Mouse (Mus musculus) heart, adult 8-10 months (tissue): ENCODE results near the gene Lman1l. TPM values are rescaled to one million over a fixed set of nuclear protein-coding genes. Genes with fewer than 3 reads are reported as not detected.
A peak's percentile ranks its signal among the peaks of the same experiment; 100 is the strongest.

Source experiments
- DNase-seq: peaks from one replicate; pipeline ENCODE4 v3.0.0; 2022; ENCODE audit warnings: low spot score
- total RNA-seq, 4 experiments: library from RNA; stranded (reverse); gene quantifications; 2 replicates each; pipeline ENCODE4 v1.2.4; 2022

Gene Lman1l
- total RNA-seq, result under 1 TPM in 3 of 4 experiments, not detected in 1; 0.16 to 0.32 (median 0.22) TPM

DNA sequence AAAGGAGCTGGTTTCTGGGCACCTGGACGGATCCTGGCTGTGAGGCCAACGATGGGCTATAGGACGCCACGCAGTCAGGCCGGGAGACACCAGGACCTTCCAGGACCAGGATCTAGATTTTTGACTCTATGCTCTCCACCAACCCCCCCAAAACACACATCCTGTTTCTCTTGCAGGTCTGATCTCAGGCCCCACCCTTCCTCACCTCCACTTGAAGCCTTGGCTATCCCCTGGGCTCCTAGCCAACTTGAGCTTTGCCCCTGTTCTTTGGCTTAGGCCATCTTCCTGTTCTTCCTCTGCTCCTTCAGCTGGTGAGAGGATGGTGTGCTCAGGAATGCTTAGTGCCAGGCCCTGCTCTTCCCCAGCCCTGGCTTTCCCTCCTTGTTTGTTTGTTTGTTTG lies at the start of gene Lman1l:
Gene Lman1l (minus strand): TSS at position 101 of the 400 bp plus-strand sequence.
- no peak for DNase-seq

DNA sequence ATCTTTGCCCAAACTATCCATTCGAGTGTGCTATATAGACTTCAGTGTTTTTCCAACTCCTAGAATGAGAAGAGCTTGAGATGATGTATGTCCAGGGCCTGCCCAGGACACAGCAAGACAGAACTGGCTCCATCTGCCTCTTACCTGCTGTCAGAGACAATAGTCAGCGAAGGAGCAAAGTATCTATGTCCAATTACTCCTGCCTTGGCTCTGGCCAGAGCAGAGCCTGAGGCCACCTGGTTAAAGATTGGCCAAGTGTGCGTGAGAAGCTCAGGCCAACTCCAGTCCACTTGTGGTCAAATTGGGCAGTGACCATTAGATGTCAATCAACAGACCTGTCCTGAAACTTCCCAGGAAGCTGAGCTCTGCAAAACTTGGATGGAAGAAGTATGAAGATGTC lies 49.0 kb upstream of the Lman1l start:
- DNase-seq, result no peak

DNA sequence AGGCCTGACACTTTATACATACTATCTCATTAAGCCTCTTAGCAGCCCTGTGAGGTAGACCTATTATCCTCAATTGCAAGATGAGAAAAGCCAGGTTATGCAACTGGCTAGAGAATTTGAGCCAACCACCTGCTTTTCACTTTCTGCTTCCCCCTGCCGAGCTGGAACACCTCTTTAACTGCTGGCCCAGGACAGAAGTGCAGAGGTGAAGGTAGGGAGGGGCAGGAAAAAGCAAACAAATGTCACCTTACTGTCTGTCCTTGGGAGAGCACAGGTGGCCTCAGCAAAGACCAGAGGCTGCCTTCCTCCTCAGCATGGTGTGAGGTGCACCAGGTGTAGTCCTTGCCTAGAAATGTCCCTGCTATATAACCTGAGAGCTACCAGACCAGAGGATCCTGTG lies 47.7 kb upstream of the Lman1l start:
- DNase-seq, result no peak

DNA sequence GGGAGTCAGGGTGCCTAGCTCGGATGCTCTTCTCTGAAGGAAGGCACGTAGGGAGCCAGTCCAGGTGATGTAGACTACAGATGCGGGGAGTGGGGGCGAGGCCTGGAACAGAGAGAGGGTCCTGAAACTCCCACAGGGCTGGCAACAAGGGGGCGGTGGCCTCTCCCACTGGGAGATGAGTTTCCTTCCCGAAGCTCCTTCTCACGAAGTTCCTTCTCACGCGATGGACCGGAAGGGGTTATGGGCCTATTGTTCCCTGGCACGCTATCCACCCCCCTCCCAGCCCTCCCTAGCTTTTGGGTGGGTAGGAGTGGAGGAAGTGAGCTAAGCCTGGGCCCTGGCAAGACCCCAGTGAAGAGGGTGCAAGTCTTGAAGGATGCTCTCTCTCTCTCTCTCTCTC lies 47.2 kb upstream of the Lman1l start:
- DNase-seq, result no peak

DNA sequence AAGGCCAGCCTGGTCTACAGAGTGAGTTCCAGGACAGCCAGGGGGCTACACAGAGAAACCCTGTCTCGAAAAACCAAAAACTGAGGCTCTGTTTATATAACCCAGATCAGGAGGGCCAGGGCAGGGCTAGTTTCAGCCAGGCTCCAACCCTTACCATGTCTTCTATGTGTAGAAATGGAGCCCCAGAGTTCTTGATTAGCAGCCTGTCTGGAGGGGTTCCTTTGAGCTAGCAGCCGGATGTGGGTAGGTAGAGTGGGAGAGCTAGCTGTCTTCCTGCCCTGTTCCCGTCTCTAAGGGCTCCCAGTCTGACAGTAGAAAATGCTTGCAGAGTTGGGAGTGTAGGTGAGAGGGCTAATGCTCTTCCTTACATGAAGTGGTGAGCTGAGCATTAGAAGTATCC lies 46.6 kb upstream of the Lman1l start:
- DNase-seq, result no peak

DNA sequence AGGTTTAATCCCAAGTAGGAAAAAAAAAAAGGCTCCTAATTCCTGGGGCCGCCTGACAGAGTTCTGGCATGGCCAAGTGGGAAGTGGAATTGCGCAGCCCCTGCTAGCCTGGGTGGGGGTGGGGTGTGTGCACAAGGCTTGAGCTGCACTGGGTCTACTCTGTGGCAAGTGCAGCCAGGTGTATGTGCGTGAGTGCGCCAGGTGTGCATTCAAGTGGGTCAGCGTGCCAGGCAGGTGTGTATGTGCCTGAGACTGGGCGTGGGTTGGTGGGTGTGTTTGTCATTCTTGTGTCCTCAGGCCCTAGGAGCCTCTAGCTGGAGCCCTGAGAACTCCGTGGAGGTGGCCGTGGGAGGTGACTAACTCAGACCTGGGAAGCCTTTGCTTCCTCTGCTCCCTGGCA lies 46.0 kb upstream of the Lman1l start:
- no peak for DNase-seq

DNA sequence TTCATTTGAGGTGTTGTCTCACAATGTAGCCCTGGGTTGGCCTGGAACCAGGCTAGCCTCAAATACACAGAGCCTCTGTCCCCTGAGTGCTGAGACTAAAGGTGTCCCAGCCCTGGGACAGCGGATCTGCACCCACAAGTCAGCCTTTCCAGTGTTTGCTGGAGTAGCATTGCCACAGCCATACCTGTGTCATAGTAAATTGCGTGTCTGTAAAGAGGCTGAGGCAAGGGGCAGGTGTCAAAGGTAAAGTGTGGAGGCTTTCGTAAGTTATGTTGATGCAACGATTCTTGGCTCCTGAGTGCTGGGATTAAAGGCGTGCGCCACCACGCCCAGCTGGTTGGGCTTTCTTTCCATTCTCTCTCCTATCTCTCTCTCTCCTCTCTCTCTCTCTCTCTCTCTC lies 44.0 kb upstream of the Lman1l start:
- DNase-seq, result no peak

DNA sequence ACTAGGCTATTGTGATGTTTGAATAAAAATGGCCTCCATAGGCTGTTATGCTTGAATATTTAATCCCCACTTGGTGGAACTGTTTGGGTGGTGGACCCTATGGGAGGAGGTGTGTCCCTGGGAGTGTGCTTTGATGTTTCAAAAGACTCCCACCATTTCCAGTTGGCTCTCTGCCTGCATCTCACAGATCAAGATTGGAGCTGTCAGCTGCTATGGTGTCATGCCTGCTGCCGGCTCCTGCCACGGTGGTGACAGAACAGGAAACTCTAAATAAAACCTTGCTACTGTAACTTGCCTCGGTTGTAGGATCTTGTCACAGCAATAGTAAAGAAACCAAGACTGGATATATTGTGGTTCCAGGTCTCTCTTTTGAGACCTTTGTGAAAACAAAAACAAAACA lies 41.0 kb upstream of the Lman1l start:
- no peak for DNase-seq

DNA sequence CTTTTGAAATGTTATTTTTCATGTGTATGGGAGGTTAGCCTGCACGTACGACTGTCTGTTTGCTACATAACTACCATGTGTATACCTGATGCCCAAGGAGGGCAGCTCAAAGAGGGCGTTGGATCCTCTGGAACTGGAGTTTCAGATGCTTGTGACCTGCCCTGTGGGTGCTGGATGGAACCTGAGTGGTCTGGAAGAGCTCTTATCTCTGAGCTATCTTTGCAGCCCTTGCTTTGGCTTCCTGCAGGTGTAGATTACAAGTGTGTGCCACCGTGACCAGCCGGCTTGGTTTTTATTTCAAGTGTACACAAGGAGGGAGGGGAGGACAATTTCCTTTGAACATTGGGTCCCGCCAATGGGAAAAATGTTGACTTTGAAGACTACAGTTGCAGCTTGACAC lies 39.9 kb upstream of the Lman1l start:
- DNase-seq, result no peak

DNA sequence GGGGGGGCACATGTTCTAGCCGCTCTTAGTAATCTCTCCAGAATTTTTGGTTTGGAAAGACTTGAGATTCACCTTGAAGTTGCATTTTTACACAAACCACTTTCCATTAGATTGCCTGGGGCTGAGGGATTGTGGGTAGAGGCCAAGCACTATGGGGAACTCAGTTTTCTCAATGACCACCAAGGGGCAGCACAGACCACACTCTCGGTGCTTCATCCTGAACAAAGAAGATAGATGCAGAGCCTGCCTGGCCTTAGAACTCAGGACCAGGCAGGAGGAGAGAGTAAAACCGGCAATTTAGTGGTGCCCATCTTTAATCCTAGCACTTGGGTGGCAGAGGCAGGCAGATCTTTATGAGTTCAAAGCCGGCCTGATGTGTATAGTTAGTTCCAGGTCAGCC lies 39.2 kb upstream of the Lman1l start:
- DNase-seq, result peak; percentile 82

DNA sequence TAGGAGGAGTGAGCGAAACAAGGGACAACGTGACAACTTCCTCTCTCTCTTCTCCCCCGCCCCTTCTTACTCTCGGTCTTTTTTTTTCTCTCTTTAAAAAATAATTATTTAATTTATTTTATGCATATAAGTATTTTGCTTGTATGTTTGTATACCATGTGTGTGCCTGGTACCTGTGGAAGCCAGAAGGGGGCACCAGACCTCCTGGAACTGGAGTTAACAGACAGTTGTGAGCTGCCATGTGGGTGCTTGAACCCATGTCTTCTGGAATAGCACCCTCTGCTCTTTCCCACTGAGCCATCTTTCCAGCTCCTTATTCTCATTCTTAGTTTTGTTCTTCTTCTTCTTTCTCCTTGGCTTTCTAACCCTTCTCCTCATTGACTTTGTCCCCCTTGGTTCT lies 38.4 kb upstream of the Lman1l start:
- DNase-seq, result no peak

DNA sequence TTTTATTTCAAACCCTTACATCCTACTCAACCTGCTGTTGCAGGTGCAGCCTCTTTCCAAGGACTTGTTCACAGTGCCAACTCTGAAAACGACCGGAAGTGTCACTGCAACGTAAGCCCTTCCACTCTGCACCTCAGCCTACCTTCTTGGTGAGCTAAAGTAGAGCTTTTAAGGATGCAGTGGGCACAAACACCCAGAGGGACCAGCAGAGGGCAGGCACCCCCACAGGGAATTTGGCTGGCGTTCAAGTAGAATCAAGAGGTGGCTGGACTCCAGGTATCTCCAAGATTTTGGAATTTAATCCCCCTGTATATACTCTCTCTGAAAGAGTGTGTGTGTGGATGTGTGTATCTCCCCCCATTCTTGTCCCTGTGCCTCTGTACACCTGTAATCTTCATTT lies 37.3 kb upstream of the Lman1l start:
- DNase-seq, result no peak

DNA sequence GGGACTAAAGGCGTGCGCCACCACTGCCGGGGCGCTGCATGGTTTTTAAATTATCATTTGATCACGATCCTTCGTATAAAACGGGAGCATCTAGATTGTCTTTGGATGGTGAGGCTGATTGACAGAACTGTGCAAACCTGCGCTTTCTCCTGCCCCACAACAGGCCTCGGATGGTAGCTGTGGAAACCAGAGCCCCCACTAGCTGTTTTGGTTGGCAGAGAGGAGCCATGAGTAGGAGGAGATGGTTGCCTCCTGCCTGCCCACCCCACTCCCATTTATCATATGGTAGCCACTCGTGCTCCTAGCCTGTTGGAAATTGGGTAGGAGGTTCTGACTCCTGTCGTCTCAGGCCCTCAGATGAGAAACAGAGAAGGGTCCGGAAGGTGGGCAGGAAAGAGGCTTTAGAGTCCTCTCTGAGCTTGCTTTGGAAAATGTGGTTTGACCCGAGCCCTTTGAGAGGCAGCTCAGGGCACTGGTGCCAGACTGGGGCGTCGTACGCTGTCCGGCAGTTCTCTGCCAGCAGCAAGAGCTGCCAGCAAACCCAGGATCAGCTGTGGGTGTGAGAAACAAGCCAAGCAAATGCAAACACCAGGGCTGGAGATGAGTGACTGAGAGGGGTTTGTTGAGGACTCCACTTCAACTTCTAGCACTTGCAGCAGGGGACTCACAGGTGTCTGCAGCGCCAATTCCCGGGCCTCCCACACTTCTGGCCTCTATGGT lies 36.2 kb upstream of the Lman1l start:
- no peak for DNase-seq

DNA sequence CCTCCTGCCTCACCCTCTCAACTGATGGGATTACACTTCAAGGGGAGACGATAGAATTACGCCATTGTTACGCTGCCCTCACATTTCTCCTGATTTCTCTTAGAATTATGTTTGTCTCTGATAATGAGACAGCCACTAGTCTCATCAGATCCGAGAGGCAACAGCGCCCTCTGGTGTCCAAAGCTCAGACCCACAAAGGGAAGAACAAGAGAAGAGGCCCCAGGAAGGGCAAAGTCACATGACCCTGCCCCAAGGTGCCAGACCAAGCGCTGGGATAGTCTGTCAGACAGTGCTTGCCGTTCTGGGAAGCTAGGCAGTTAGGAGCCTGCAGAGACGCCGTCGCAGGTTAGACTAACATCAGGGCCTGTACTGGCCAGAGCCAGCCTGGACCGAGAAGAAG lies 35.2 kb upstream of the Lman1l start:
- peak; percentile 94 for DNase-seq

DNA sequence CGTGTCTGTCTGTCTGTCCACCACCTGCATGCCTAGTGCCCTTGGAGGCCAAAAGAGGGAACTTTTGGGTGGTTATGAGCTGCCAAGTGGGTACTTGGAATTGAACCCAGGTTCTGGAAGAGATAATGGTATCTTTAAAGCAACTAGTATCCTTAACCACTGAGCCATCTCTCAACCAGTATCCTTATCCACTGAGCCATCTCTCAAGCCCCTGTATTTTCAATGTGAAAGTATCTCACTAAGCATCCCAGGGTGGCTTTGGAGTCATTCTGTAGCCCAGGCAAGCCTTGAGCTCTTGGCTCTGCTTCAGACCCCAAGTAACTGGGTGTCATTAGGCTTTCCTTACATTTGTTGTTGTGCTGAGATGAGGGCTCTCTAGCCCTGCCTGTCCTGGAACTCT lies 34.4 kb upstream of the Lman1l start:
- DNase-seq, result no peak

DNA sequence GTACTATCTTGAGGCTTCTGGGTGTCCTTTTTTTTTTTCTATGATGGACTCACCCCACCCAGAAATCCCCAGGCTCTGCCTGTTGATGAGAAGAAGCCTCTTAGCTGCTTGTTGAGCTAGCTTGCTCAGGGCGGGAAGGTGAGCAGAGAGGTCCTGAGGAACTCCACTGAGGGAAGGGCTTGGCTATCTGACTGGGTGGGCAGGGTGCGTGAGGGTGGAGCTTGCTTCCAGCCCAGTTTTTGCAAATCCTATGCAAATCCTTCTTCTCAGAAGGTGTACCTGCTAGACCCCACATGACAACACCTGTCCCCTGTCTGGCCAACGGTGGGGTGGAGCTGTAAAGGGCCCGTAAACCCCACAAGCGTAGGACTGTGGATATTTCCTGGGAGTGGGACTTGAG lies 32.7 kb upstream of the Lman1l start, which contains the start of gene Csk:
Gene Csk (minus strand): TSS at position 349 of the 400 bp plus-strand sequence.
- DNase-seq, result no peak

DNA sequence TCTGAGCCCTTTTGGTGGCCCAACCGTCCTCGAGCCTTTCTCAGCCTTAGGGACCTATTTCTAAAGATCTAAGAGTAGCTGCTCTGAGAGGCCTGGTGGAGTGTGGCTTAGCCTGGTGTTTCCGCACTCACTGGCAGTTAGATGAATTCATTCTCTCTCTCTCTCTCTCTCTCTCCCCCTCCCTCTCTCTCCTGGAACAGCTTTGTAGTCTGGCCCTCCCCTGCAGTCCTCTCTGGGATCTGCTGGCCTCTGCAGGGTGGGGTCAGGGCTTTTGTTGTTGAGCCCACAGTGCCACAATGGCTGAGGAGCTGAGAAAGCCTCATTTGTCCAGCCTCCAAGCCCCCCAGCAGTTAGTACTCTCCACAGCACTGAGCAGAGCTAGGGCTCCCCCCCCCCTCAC lies 32.3 kb upstream of the Lman1l start:
- no peak for DNase-seq

DNA sequence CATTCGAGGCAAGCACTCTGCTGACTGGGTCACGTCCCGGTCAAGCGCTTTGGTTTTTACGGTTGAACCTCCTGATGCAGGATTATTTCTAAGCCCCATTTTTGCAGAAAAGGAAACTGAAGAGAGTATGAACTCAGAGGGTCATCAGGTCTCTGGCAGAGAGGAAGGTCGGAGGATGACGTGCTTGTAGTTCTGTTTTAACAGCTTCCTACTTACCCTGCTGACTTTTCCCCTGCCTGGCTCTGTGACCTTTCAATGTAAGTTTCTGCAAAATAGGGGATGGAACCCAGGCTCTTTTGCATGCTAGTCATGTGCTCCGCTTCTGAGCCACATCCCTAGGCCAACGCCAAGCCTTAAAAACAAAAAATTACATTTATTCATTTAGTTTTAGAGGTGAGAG lies 31.8 kb upstream of the Lman1l start:
- DNase-seq, result no peak

DNA sequence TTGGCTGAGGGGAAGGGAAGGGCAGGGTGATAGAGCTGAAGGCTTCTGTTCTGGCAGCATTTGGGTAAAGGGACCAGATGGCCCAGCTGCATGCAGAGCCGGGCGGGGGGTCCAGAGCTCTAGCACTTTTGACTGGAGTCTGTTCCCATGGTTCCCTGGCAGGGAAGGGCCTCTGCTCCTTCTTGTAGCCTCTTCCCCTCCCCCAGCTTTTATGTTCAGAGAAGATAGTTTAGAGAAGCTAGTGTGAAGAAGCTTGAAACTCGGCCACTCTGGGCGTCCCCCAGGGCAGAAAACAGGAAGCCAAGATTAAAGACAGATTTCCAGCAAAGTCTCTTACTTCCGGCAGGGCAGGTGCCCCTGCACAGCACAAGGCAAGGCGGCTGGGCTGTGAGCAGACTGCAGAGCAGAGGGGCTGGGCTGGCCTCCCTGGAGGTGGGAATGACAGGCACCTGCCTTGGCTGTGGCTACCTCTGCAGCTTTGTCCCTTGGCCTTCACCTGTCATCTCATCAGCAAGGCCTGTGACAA lies 30.3 kb upstream of the Lman1l start:
- DNase-seq, result no peak

DNA sequence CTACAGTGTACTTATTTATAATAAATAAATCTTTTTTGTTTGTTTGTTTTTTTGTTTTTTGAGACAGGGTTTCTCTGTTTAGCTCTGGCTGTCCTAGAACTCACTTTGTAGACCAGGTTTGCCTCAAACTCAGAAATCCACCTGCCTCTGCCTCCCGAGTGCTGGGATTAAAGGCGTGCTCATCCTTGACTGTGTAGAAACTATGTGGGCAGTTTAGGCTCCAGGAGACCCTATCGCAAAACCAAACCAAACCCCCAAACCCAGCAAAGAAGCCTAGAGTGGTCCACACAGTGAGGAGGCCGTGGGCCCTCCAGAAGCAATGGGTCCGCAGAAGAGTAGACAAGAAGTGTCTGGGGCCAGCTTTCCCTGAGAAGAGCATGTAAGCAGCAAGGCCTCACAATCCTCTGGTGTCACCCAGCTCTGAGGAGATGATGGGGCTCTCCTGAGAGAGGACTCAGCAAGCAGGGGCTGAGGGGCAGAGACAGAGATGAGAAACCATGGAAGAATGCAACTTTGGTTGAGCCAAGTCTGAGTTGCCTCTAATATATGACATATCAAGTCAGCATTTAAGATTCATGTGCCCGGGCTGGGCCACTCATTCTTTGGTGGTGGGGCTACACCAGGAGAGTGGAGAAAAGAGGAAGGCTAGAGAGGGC lies 29.7 kb upstream of the Lman1l start:
- no peak for DNase-seq

DNA sequence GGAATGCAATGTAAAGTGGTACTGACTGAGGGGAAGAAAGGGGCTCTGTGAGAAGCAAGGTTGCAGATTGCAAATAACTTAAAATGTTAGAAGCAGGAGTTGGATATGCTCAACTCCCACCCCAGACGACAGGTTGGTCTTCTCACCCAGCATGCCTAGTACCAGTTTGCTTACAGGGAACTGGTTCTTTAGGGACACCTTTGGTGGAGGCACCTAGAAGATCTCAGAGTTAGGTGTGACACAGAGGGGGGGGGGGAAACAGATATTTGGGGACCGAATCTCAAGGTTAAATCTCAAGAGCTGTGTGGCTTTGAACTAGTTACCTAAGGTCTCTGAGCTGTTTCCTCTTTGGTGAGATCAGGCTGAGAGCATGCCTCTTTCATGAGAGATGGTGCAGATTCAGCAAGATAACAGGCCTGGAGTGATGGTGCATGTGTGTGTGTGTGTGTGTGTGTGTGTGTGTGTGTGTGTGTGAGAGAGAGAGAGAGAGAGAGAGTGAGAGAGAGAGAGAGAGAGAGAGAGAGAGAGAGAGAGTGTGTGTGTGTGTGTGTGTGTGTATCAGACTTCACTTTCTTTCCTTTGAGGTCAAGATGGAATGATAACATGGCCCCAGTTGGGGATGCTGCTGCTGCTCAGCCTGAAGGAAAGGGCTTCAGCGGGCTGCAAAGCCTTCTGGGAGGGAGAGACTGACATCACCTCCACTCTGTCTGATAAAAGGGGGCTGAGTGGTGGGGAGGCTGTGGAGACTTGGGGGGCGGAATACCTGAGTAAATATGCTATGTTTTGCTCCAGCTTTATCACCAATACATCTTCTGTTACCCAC lies 26.9 kb upstream of the Lman1l start:
- no peak for DNase-seq

DNA sequence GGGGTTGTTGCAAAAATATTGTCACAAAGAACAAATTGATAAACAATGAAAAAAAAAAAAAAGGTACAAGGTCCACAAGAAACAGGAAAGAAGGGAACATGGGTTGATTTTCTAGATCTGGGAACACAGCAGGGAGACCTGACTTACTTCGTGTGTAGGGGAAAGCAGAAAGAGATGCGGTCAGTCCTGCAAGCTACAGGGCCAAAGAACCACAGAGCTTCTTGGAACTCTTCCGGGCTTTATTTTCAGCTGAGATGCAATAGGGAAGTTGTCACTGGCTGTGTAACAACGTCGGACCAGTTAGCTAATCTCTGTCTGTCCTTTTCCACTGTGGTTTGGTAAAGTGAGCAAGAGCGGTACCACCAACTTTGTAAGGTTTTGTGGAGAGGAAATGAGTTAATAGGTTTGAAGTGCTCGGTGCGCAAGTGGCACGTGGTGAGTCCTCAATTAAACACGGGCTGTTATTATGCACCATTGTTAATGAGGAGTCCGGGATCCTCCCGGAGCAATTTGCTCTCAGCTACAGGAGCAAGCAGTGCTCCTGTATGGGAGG lies 26.1 kb upstream of the Lman1l start:
- DNase-seq, result no peak
